Mouse (Mus musculus): Measurements from ENCODE around the gene Numb. TPM values are rescaled to one million over a fixed set of nuclear protein-coding genes. Genes with fewer than 3 reads are reported as not detected.
"Not testable (repeated sequence)": the region's sequence is repeated elsewhere in the genome, so short reads cannot be mapped to it uniquely, and the experiment has no call there.

Gene Numb
- total RNA-seq (2017): 14.1 and 17.0 TPM in 2 replicates

DNA sequence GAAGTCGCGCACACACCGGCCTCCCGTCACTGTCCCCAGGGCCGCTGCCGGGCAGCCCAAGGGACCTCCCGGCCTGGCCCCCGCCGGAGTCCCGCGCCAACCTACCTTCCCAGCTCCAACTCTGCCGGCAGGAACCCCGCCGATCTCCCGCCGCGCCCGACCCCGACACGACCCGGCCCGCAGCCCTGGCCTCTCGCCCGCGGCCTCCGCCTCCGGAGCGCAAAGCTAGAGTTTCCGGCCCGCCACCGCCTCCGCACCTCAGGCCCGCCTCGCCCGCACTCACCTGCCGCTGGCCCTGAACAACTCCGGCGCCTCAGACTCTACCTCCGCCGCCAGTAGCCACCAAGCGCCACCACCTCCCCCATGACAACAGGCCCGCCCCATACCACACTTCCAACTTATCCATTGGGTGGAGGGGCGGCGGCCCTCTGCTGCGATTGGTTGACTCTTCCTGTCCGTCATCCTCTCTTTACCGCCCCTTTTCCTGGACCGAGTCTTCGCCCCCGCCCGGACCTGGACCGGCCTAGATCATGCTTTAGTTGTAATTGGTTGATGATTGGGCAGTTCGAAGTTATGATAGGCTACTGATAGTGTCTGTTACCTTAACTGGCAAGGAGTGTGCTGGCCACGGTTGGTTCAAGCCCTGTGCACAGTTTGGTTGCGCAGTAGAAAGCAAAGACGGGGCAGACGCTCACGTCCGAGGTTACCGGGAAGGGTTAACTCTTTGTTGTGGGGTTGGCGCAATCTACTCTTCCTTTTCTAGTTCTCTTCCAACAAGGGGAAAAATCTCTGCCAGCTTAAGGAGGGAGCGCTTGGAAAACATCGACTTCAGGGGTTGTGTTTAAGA, at the start of gene Numb:
Gene Numb (minus strand): TSS at position 400 of the 847 bp plus-strand sequence.
- peak; percentile 99 for ATAC-seq (replicated peaks; ENCODE audit: low read depth, poor library complexity, severe bottlenecking)

DNA sequence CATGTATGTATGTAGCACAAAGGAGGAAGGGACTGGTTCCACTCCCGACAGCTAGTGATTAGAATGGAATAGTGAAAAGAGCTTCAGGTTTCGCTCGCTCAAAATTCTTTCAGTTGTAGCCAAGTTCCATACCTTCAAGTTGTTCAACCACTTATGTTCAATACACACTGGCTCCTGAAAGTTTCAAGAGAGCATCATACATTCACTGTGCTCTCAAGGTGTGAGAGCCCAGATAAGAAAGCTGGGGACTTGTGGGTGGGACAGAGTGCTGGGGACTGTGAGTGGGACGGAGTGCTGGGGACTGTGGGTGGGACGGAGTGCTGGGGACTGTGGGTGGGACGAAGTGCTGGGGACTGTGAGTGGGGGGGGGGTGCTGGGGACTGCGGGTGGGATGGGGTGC, 43.5 kb upstream of the Numb start:
- ATAC-seq (replicated peaks; ENCODE audit: low read depth, poor library complexity, severe bottlenecking): no peak

DNA sequence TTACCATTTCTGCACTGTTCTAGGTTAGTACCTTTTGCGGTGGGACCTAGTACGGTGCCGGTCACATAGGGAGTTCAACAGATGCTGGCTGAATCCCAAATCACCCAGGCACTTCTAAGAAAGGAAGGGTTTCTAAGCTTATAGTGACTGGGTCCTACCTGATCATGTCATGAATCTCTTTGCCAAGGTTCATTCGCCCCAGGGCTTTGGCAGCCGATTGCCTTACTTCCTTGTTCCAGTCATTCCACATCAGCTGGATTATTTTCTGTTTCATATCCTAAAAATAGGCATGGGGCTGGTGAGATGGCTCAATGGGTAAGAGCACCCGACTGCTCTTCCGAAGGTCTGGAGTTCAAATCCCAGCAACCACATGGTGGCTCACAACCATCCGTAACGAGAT, 36.5 kb upstream of the Numb start:
- no peak for ATAC-seq (replicated peaks; ENCODE audit: low read depth, poor library complexity, severe bottlenecking)

DNA sequence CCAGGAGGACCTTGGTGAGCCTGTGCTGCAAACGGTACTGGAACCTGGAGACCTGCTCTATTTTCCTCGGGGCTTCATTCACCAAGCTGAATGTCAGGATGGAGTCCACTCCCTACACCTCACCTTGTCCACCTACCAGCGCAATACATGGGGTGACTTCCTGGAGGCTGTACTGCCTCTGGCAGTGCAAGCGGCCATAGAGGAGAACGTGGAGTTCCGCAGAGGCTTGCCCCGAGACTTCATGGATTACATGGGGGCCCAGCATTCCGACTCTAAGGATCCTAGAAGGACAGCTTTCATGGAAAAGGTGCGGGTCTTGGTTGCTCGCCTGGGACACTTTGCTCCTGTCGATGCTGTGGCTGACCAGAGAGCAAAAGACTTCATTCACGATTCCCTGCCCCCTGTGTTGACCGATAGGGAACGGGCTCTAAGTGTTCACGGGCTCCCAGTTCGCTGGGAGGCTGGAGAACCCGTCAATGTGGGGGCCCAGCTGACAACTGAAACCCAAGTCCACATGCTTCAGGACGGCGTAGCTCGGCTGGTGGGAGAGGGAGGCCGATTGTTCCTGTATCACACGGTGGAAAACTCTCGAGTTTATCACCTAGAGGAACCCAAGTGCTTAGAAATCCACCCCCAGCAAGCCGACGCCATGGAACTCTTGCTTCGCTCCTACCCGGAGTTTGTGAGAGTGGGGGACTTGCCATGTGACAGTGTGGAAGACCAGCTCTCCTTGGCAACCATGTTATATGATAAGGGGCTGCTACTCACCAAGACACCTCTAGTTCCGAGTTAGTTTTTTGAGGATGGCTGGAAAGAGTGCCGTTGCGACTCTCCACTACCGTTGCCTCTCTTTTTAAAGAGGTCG, 30.2 kb upstream of the Numb start:
- ATAC-seq (replicated peaks; ENCODE audit: low read depth, poor library complexity, severe bottlenecking): no peak

DNA sequence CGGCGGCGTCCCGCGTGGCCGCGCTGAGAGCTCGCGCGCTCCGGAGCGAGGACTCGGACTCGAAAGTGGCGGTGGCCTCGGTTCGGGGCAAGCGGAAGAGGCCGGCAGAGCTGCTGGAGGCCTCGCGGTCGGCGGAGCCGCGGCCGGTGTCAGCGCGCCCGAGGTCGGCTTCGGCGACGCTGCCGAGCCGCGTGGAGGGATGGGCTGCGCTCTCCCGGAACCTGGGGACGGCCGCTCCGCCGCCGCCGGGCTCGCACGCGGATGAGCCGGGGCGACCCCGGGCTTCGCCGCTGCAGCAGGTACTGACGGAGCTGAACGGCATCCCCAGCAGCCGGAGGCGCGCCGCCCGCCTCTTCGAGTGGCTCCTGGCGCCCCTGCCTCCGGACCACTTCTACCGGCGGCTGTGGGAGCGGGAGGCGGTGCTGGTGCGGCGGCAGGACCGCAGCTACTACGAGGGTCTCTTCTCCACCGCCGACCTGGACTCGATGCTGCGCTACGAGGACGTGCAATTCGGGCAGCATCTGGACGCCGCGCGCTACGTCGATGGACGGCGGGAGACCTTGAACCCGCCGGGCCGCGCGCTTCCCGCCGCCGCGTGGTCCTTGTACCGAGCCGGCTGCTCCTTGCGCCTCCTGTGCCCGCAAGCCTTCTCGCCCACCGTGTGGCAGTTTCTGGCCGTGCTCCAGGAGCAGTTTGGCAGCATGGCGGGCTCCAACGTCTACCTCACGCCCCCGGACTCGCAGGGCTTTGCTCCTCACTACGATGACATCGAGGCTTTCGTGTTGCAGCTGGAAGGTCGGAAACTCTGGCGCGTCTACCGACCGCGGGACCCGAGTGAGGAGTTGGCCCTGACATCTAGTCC, 29.3 kb upstream of the Numb start:
- peak; percentile 10 for ATAC-seq (replicated peaks; ENCODE audit: low read depth, poor library complexity, severe bottlenecking)

DNA sequence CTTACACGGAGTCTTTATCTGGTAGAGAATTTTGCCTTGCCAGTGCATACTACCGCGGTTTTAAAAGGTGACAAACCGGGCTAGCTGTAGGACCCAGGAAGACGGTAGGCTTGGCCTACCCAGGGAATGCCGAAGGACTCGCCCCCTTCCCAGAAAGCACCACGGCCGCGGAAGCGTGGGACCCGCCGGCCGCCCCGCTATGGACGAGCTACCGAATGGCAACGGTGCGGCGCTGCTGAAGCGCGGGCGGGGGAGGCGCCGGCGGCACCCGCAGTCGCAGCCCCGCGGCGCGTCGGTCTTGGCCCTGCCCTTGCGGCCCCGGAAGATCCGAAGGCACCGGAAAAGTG, 28.7 kb upstream of the Numb start, which contains the start of gene Riox1:
Gene Riox1 (plus strand): TSS at position 116 of the 347 bp plus-strand sequence.
- ATAC-seq (replicated peaks; ENCODE audit: low read depth, poor library complexity, severe bottlenecking): peak; percentile 80

DNA sequence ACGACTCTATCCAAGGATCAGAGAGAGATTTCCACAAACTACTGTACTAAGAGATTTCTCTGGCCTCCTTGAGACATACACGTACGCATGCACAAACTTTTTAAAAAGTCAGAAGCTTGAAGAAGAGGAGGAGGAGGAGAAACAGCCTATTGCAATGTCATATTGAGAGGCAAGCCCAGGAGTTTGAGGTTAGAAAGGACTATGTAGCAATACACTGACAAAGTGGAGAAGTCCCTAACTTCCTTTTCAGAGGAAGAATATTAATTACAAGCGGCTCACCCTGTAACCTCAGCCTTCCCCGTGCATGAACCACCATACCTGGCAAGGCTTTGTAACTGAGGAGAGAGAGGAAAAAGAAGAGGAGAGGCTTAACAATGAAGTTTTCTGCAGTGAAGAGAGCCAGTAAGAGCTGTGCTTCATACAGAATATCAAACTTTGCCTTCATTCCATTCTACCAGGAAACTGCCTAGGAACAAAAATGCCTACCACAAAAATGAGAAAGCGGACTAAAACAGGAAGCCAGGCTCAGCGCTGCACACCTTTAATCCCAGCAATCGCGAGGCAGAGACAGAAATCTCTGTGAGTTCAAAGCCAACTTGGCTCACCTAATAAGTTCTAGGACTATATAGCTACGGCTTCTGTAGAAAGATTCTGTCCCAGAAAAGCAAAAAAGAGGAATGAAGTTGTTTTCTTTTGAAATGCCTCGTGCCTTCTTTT, 28.2 kb upstream of the Numb start:
- peak; percentile 27 for ATAC-seq (replicated peaks; ENCODE audit: low read depth, poor library complexity, severe bottlenecking)

DNA sequence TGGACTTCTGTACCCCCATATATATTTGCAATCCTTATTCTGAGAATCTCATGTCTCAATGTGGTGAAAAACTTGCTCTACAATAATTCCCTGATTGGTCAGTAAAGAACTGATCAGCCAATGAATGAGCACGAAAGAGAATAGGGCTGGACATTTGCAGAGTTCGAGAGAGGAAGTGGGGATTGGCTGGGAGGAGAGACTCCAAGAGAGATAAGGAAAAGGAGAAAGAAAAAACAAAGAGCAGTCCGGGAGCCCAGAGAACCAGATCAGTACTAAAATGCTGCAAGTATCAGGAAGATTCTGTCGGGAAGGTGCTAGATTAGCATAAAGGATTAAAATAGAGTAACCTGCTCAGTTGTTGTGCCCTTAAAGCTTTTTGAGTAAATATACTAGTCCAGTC, 27.3 kb upstream of the Numb start:
- no peak for ATAC-seq (replicated peaks; ENCODE audit: low read depth, poor library complexity, severe bottlenecking)

DNA sequence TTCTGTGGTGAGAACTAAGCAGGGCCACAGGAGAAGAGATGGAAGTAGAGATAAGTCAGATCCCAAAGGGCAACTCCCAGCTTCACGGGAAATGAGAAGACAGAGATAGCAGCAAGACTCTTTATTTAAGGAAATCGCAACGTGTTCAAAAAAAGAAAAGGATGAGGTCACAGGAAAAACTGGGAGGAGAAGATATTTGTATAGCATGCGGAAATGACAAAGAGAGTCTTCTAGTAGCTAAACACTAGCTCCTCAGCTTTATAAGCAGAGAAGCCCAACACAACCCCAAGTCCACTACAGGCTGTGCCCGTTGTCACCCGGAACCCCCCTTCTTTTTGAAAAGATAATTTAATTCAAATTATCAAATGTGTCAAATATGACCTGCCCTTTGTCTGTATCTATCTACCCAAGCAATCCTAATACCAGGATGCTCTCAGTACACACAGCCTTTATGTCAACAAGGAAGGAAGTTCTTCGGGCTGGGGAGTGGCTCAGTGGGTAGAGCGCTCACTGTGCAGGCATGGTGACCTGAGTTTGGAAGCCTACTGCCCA, 25.6 kb upstream of the Numb start:
- ATAC-seq (replicated peaks; ENCODE audit: low read depth, poor library complexity, severe bottlenecking): no peak

DNA sequence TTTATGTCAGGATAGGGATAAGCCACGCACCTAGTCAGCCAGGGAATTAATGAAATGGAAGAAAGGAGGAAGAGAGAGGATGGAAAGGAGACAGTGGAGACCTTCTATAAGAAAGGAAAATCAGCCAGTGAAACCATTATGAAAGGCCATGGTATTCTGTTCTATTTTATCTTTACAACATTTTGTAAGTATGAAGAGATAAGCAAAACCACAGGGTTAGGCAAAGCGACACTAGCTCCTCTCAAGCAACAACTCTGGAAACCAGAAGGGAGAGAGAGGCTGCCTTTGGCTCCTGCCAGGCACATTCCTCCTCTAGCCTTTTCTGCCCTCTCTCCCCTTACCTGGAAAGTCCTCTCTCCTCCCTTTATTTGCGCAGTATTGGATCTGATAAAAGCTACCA, 20.2 kb upstream of the Numb start:
- peak; percentile 50; the same call in 1 of the 2 replicates for ATAC-seq (replicated peaks; ENCODE audit: low read depth, poor library complexity, severe bottlenecking)

DNA sequence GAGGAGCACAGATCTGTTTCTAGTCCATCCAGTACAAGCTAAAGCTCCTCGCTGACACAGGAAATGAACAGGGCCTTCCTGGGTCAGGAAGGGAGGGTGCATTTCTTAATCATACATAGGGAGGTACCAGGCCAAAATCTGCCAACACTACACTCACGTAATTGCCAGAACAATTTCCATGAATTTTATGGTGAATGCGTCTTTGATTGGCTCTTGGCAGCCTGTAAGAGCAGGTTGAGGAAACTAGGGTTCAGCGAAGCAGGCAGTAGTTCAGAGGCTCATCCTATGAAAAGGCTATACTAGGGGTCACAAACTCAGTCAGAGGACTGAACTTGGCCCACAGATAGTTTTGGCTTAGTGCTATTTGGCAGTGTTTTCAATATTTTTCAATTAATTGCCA, 18.3 kb upstream of the Numb start:
- ATAC-seq (replicated peaks; ENCODE audit: low read depth, poor library complexity, severe bottlenecking): no peak

DNA sequence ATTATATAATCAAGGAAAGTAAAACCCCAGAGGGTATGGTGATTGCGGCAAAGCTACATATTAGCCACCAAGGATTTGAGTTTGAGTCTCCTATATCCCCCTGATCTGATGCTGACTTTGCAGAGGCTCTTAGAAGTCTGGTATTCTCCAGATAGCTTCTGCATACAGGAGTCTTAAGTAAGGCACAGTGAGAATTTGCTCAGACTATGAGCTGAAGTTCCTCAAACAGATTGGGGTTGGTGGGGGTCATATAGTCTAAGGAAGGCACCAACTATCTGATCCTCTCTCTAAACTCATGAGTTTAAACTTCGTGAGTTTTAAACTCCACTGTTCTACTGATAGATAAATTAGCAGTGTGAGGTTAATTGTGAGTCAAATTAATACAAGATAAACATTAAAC, 17.6 kb upstream of the Numb start:
- ATAC-seq (replicated peaks; ENCODE audit: low read depth, poor library complexity, severe bottlenecking): no peak

DNA sequence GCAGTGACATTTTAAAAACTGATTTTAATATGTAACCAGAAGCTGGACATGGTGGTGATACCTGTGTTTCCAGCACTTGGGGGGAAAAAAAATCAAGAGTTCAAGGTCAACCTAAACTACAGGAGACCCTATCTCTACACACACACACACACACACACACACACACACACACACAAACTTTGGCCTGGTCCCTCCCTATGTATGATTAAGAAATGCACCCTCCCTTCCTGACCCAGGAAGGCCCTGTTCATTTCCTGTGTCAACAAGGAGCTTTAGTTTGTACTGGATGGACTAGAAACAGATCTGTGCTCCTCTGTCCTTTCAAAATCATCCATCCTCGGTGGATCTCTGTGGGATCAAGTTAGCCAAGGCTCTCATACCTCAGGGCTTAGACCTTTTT, 16.9 kb upstream of the Numb start:
- ATAC-seq (replicated peaks; ENCODE audit: low read depth, poor library complexity, severe bottlenecking): not testable (repeated sequence)

DNA sequence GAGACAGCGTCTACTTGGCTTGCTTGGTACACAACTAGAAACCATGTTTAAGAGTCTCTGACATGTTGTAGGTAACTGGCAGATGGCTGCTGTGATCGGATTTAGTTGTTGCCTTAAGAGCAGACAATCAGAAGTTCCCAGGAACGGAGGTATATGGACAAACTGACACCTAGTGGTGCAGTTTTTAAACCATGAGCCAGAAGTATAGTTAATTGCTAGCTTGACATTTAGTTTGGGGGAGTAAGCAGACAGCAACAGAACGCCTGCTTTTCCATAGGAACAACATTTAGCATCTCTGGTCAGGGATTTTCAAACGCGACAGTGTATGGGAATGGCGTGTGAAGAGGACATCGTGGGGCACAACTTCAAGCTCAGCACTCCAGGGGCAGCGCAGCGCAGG, 15.9 kb upstream of the Numb start:
- ATAC-seq (replicated peaks; ENCODE audit: low read depth, poor library complexity, severe bottlenecking): no peak

DNA sequence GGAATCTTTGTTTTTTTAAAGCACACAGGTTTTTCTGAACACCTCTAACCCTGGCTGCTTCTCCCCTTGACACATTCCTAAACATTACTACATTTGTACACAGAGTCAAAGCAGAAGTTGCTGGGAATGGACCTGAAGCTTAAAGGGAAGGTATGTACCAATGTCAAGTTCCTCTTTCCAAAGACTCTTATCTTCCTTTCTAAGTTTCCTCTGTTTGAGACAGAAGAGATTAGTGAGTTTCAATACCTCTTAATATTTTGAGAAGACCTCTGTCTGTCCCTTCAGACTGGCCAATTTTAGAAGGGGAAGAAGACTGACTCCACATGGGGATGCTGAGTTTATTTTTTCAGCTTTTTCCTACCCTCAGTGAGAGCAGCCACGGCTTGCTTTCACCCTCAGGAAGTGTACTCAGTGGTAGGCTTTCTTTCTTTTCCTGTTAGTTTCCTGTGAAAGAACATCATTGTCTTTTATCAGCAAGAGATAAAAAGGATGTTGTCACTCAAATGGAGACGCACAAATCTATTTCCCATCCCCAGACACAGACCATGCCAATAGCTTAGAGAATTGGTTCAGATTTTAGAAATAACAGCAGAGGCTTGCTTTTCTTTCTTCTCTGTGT, 7.6 kb upstream of the Numb start:
- ATAC-seq (replicated peaks; ENCODE audit: low read depth, poor library complexity, severe bottlenecking): peak; percentile 72

DNA sequence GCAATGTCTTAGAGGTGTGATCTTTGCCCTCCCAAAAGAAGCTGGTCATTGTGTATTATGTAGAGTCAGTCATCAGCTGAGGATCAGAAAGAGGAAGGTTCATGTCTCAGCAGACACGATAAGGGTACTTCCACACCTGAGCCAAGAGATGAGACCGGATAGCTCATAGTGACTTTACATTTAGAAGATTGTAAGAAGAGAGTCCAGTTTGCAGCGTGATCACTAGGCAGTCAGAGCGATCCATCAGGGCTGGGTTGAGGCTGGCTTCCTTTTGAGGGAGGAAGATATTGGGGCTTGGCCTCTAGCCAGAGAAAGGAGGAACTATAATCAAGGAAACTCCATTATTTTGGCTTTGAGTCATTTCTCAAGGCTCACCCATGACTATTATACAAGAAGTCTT, 6.0 kb upstream of the Numb start:
- peak; percentile 66 for ATAC-seq (replicated peaks; ENCODE audit: low read depth, poor library complexity, severe bottlenecking)

DNA sequence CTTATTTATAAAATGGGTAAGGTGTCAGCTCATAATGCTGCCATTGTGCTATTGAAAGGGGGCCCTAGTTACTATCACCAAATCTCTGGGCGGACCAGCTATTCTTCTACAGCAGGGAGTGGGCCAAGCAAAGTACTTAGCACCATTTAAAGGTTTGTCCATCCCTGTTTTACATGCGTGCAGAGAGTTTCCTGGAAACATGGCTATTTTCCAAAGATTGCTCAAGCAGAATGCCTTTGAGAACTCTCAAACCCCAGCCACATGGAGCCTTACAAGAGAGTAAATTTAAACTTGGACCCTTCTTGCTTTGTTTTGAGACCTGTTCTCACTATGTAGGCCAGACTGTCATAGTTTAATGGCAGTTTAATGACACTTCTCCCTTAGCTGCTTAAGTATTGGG, 4.3 kb upstream of the Numb start:
- no peak for ATAC-seq (replicated peaks; ENCODE audit: low read depth, poor library complexity, severe bottlenecking)

DNA sequence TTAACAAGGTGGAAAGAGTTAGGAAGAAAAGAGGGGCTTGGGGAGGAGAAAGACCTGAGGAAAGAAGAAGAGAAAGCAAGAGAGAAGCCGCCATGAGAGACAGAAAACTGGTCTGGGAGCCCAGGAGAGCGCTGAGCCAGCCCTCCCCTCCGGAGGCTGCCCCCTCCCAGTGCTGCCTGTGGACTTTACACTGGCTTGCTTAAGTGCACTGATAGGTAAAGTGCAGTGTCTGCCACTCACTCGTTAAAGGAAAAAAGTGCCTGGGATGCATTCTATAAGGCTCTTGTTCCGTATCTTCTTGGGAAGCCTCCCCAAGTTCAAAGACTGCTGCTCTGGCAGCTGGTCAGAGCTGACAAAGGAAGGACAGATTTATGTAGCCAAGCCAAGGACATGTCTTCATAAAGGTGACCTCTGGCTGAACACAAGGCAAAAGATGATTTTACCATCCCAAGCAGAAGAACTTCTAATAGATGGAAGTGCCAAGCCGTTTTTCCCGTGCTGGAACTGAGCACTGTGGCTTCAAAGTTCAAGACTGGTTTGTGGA, 3.5 kb upstream of the Numb start:
- ATAC-seq (replicated peaks; ENCODE audit: low read depth, poor library complexity, severe bottlenecking): no peak

DNA sequence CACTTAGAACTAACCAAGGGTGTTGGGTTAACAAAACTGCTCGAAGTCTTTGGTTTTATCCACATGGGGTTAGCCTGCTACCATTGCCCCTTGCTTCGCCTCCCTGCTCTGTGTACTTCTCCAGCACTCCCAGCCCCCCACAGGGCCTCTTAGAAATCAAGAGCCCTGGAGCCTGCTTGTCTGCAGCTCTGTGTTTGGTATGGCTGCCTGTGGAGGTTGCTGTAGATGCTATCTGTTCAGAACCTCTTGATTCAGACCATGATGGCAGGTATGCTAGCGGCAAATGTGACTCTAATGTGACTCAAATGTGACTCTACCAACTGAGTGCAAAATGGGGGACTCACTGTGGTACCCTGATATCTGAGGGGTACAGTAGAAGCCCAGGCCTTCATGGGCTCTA, 2.6 kb upstream of the Numb start:
- no peak for ATAC-seq (replicated peaks; ENCODE audit: low read depth, poor library complexity, severe bottlenecking)

Measured in common myeloid progenitor, adult 5-6 weeks (primary cell).